Mouse (Mus musculus): ENCODE data around the gene Oosp1. TPM values are rescaled to one million over a fixed set of nuclear protein-coding genes. Genes with fewer than 3 reads are reported as not detected.

Gene Oosp1
- polyA plus RNA-seq, 1 experiment from 2014 or later = not detected

DNA sequence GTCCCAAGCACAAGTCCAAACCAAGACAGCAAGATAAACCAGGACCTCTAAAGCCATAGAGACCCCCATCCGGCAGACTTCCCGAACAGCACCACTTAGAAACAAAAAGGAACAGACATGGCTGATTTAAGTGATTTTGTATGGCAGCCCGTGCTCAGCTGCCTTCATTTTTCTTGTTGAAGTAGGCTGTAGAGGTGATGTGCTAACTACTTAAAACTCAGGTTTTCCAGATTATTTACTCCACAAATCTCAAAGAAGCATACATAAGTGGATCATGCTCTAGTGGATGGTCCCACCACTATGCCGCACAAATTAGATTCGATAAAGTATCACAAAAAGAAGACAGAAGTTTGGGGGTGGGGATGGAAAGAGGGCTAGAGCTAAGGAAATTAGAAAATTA, 30.5 kb downstream of the Oosp1 start, which contains the start of gene Oosp2:
Gene Oosp2 (minus strand): TSS at position 101 of the 400 bp plus-strand sequence.
- H3K4me2 ChIP-seq = no peak within 1 kb of the TSS

GRCm38 (mm10) chr19:11659142-11659541, 31.8 kb downstream of the Oosp1 start:
- H3K9me3 ChIP-seq (replicated peaks) = no peaks in the 10 kb centered on the region
- H3K4me3 ChIP-seq (replicated peaks) = no peak overlapping the region
- WGBS = 76% methylated on average over 2 of the region's 2 CpGs
- no peaks in the 10 kb centered on the region for H3K4me1 ChIP-seq
- no peak overlapping the region for H3K27ac ChIP-seq
- no peaks in the 10 kb centered on the region for H3K36me3 ChIP-seq
- H3K9ac ChIP-seq = no peak overlapping the region
- H3K27me3 ChIP-seq = no peaks in the 10 kb centered on the region
- no peak overlapping the region for H3K4me2 ChIP-seq
- ATAC-seq (replicated peaks; ENCODE audit: low FRiP score) = no peak

More for the DNA sequence above, 30.5 kb downstream of the Oosp1 start, which contains the start of gene Oosp2:
- H3K9me3 ChIP-seq (replicated peaks) = no peaks in the 10 kb centered on the region
- no peaks in the 10 kb centered on the region for H3K27me3 ChIP-seq
- no peaks in the 10 kb centered on the region for H3K36me3 ChIP-seq
- H3K4me1 ChIP-seq = no peaks in the 10 kb centered on the region
- H3K27ac ChIP-seq = no peak within 1 kb of the TSS
- no peak within 1 kb of the TSS for H3K4me3 ChIP-seq (replicated peaks)
- ATAC-seq (replicated peaks; ENCODE audit: low FRiP score) = no peak
- no peak within 1 kb of the TSS for H3K9ac ChIP-seq
- 90% methylated on average over 5 of the region's 5 CpGs for WGBS

DNA sequence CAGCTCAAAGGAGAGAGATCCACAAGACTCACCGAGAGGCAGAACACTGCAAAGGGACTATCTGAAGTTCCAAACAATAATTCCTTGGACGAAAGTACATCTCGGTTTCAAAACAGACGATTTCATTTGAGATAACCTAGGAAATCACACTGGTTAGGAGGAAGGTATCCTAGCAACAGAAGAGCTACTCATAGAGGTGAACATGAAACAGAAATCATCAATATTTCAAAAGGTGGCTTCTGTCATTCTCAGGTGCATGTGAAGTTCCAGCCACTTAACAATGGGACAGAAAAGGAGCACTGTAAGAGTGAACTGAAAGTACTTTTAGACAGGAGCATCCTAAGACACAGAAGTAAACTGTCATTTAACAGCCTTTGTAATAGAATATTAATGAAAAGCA, 41.4 kb downstream of the Oosp1 start:
- Histone ChIP-seq H3K9ac (no peak overlapping the region), H3K4me1 (no peaks in the 10 kb centered on the region), H3K27ac (no peak overlapping the region), H3K27me3 (no peaks in the 10 kb centered on the region), H3K4me2 (no peak overlapping the region), H3K36me3 (no peaks in the 10 kb centered on the region), H3K4me3 (replicated peaks) (no peak overlapping the region), H3K9me3 (replicated peaks) (no peaks in the 10 kb centered on the region)
- no peak for ATAC-seq (replicated peaks; ENCODE audit: low FRiP score)
- WGBS = 84% methylated on average over 4 of the region's 4 CpGs

- Histone ChIP-seq H3K27ac (no peak overlapping the region), H3K9me3 (replicated peaks) (no peaks in the 10 kb centered on the region), H3K27me3 (no peaks in the 10 kb centered on the region), H3K4me2 (no peak overlapping the region), H3K4me3 (replicated peaks) (no peak overlapping the region), H3K4me1 (no peaks in the 10 kb centered on the region), H3K9ac (no peak overlapping the region), H3K36me3 (no peaks in the 10 kb centered on the region)
- ATAC-seq (replicated peaks; ENCODE audit: low FRiP score) = no peak
- WGBS = 81% methylated on average over 3 of the region's 3 CpGs
These were observed 44.8 kb downstream of the Oosp1 start for GRCm38 (mm10) chr19:11646166-11646565.

DNA sequence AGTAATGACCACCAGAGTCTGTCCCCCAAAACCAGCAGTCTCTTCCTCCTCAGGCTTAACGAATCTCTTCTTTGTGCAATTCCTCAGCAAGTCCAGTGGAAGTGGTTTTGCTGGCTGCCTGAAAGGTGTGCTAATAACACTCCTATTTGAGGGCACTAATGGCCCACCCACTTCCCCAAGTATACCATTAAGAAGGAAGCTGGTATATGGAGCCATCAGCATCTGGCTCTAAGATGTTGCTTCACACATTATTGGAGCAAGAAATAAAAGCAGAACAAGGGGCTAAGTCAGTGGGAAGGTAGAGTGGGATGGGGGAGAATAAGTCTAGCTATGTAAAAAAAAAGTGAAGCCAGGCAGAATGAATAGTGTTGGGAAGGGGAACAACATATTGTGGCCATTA, 50.2 kb downstream of the Oosp1 start, which contains the start of gene Ms4a3:
Gene Ms4a3 (minus strand): TSS at position 120 of the 400 bp plus-strand sequence.
- 74% methylated on average over 1 of the region's 1 CpGs for WGBS
- no peak for ATAC-seq (replicated peaks; ENCODE audit: low FRiP score)
- Histone ChIP-seq H3K27me3 (no peaks in the 10 kb centered on the region), H3K4me2 (no peak within 1 kb of the TSS), H3K4me1 (no peaks in the 10 kb centered on the region), H3K4me3 (replicated peaks) (no peak within 1 kb of the TSS), H3K36me3 (no peaks in the 10 kb centered on the region), H3K9ac (no peak within 1 kb of the TSS), H3K27ac (no peak within 1 kb of the TSS), H3K9me3 (replicated peaks) (no peaks in the 10 kb centered on the region)

GRCm38 (mm10) chr19:11639038-11639437, 51.9 kb downstream of the Oosp1 start:
- H3K27ac ChIP-seq = no peak overlapping the region
- H3K4me1 ChIP-seq = no peaks in the 10 kb centered on the region
- H3K4me3 ChIP-seq (replicated peaks) = no peak overlapping the region
- no peak overlapping the region for H3K9ac ChIP-seq
- no peaks in the 10 kb centered on the region for H3K27me3 ChIP-seq
- ATAC-seq (replicated peaks; ENCODE audit: low FRiP score) = no peak
- no peak overlapping the region for H3K4me2 ChIP-seq
- no peaks in the 10 kb centered on the region for H3K36me3 ChIP-seq
- WGBS = 72% methylated on average over 4 of the region's 4 CpGs
- no peaks in the 10 kb centered on the region for H3K9me3 ChIP-seq (replicated peaks)

GRCm38 (mm10) chr19:11635572-11635971, 55.4 kb downstream of the Oosp1 start:
- Histone ChIP-seq H3K4me1 (no peaks in the 10 kb centered on the region), H3K9me3 (replicated peaks) (no peaks in the 10 kb centered on the region), H3K4me2 (no peak overlapping the region), H3K27ac (no peak overlapping the region), H3K9ac (no peak overlapping the region), H3K36me3 (no peaks in the 10 kb centered on the region), H3K27me3 (no peaks in the 10 kb centered on the region), H3K4me3 (replicated peaks) (no peak overlapping the region)
- WGBS = 82% methylated on average over 5 of the region's 5 CpGs
- ATAC-seq (replicated peaks; ENCODE audit: low FRiP score) = no peak

- H3K4me1 ChIP-seq = no peaks in the 10 kb centered on the region
- no peak overlapping the region for H3K27ac ChIP-seq
- H3K27me3 ChIP-seq = no peaks in the 10 kb centered on the region
- no peak for ATAC-seq (replicated peaks; ENCODE audit: low FRiP score)
- no peak overlapping the region for H3K9ac ChIP-seq
- no peaks in the 10 kb centered on the region for H3K36me3 ChIP-seq
- H3K4me3 ChIP-seq (replicated peaks) = no peak overlapping the region
- 86% methylated on average over 2 of the region's 2 CpGs for WGBS
- H3K4me2 ChIP-seq = no peak overlapping the region
- no peaks in the 10 kb centered on the region for H3K9me3 ChIP-seq (replicated peaks)
These were observed 56.6 kb downstream of the Oosp1 start for GRCm38 (mm10) chr19:11634330-11634729.

GRCm38 (mm10) chr19:11633732-11634131, 57.2 kb downstream of the Oosp1 start:
- Histone ChIP-seq H3K27ac (no peak overlapping the region), H3K27me3 (no peaks in the 10 kb centered on the region), H3K9me3 (replicated peaks) (no peaks in the 10 kb centered on the region), H3K9ac (no peak overlapping the region), H3K4me1 (no peaks in the 10 kb centered on the region), H3K36me3 (no peaks in the 10 kb centered on the region), H3K4me2 (no peak overlapping the region), H3K4me3 (replicated peaks) (no peak overlapping the region)
- no peak for ATAC-seq (replicated peaks; ENCODE audit: low FRiP score)
- 86% methylated on average over 1 of the region's 1 CpGs for WGBS

DNA sequence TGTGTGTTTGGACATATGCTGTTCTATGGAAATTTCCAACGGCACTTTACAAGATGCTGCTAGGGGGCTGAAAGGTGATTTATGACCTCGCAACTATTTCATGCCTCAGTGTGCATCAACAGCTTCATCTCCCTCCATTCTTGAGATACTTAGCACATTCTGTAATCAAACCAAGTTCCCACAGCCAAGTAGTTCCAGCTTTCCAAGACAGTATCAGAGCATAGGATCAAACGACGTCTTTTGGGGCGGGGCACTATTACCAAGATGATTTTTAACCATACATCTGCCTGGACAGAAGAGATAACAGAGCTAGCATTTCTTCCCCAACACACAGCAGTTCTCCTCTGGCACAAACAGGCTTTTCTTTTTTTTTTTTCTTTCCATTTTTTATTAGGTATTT, 65.7 kb downstream of the Oosp1 start:
- no peaks in the 10 kb centered on the region for H3K9me3 ChIP-seq (replicated peaks)
- no peak overlapping the region for H3K9ac ChIP-seq
- 41% methylated on average over 5 of the region's 5 CpGs for WGBS
- no peak overlapping the region for H3K4me2 ChIP-seq
- H3K4me1 ChIP-seq = peaks cover 4% of the 10 kb centered on the region
- no peaks in the 10 kb centered on the region for H3K27me3 ChIP-seq
- no peak overlapping the region for H3K27ac ChIP-seq
- 0 out of 2 replicates have a peak, but pooled peaks have one; percentile 36 for ATAC-seq (replicated peaks; ENCODE audit: low FRiP score)
- H3K36me3 ChIP-seq = no peaks in the 10 kb centered on the region
- no peak overlapping the region for H3K4me3 ChIP-seq (replicated peaks)

DNA sequence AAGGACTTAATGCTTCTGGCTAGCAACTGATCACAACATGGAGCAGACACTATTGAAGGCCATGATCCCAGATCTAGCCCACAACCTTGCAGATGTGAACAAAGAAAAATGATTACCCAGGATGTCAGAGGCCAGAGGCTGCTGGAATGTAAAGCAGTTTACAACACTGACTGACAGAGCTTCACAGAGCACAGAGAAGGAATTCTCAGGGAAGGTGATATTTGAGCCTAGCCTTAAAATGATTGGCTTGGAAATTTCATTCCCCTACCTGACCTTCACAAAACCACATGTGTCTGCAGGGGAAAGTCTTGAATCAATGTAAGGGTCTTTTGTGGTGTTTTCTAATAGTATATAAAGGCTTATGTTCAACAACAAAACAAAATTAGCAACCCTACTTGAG, 66.2 kb downstream of the Oosp1 start:
- Histone ChIP-seq H3K36me3 (no peaks in the 10 kb centered on the region), H3K4me2 (no peak overlapping the region), H3K9me3 (replicated peaks) (no peaks in the 10 kb centered on the region), H3K4me1 (peaks cover 4% of the 10 kb centered on the region), H3K4me3 (replicated peaks) (no peak overlapping the region), H3K27ac (no peak overlapping the region), H3K9ac (no peak overlapping the region), H3K27me3 (no peaks in the 10 kb centered on the region)
- 0 out of 2 replicates have a peak, but pooled peaks have one; percentile 54 for ATAC-seq (replicated peaks; ENCODE audit: low FRiP score)

GRCm38 (mm10) chr19:11623551-11623950, 67.4 kb downstream of the Oosp1 start, which contains the start of gene Ms4a2:
Ms4a2 (minus strand) TSS chr19:11623719.
- Histone ChIP-seq H3K9me3 (replicated peaks) (no peaks in the 10 kb centered on the region), H3K4me3 (replicated peaks) (no peak within 1 kb of the TSS), H3K27me3 (no peaks in the 10 kb centered on the region), H3K4me2 (no peak within 1 kb of the TSS), H3K4me1 (peaks cover 4% of the 10 kb centered on the region), H3K36me3 (no peaks in the 10 kb centered on the region), H3K9ac (no peak within 1 kb of the TSS), H3K27ac (no peak within 1 kb of the TSS)
- 66% methylated on average over 2 of the region's 2 CpGs for WGBS
- 0 out of 2 replicates have a peak, but pooled peaks have one; percentile 29 for ATAC-seq (replicated peaks; ENCODE audit: low FRiP score)

DNA sequence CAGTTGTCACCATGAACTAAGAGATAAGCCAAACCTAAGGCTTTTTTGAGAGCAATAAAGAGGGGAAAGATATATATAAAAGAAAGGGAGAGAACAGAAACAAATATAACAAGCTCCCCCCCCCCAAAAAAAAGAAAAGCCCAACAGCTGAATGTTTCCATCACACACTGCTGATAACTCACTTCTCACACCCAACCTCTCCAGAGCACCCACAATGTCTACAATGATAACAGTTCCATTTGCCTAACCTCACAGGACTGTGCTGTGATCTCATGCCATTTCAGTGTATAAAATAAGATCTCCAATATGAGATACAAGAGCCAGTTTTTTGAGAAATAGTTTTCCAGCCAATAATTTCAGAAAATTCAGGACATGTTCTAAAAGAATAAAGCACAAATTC, 73.0 kb downstream of the Oosp1 start:
- H3K4me1 ChIP-seq = no peaks in the 10 kb centered on the region
- no peaks in the 10 kb centered on the region for H3K27me3 ChIP-seq

More for the DNA sequence above, 73.0 kb downstream of the Oosp1 start:
- Histone ChIP-seq H3K36me3 (no peaks in the 10 kb centered on the region), H3K27ac (no peak overlapping the region), H3K4me3 (replicated peaks) (no peak overlapping the region), H3K4me2 (no peak overlapping the region), H3K9me3 (replicated peaks) (no peaks in the 10 kb centered on the region), H3K9ac (no peak overlapping the region)
- ATAC-seq (replicated peaks; ENCODE audit: low FRiP score) = no peak
